Mouse (Mus musculus) midbrain, embryonic 11.5 days (tissue): ENCODE data around the gene Meis1. TPM values are rescaled to one million over a fixed set of nuclear protein-coding genes. Genes with fewer than 3 reads are reported as not detected.

ENCODE experiments used
- ATAC-seq: fragments of 200-750 bp; cut with Nextera tagmentation; 2 replicates; pipeline ENCODE4 v1.8.0; 2017; ENCODE audit warnings: moderate TSS enrichment, moderate library complexity; ENCODE audit not compliant: low FRiP score
- DNase-seq: peaks from one replicate; pipeline ENCODE4 v3.0.0; 2015; ENCODE audit warnings: low spot score; ENCODE audit errors: missing footprints
- H3K27ac ChIP-seq: fragments of 300-500 bp; sonication (generic); 2 replicates; pipeline ENCODE4 v1.5.1; 2014; ENCODE audit warnings: low read depth, low read length
- H3K27me3 ChIP-seq: fragments of 300-500 bp; sonication (generic); 2 replicates; pipeline ENCODE4 v1.6.1; 2014; ENCODE audit warnings: mild to moderate bottlenecking, low read length, moderate library complexity, mixed read lengths; ENCODE audit not compliant: control insufficient read depth, insufficient read depth
- H3K36me3 ChIP-seq: fragments of 300-500 bp; sonication (generic); 2 replicates; pipeline ENCODE4 v1.6.1; 2014; ENCODE audit warnings: mild to moderate bottlenecking, low read length, moderate library complexity, mixed read lengths; ENCODE audit not compliant: control insufficient read depth, insufficient read depth
- H3K4me1 ChIP-seq: fragments of 300-500 bp; sonication (generic); 2 replicates; pipeline ENCODE4 v1.6.1; 2014; ENCODE audit warnings: low read length; ENCODE audit not compliant: control insufficient read depth, insufficient read depth
- H3K4me2 ChIP-seq: fragments of 300-500 bp; sonication (generic); 2 replicates; pipeline ENCODE4 v1.6.1; 2014; ENCODE audit warnings: mild to moderate bottlenecking, moderate library complexity
- H3K4me3 ChIP-seq: fragments of 300-500 bp; sonication (generic); 2 replicates; pipeline ENCODE4 v1.5.1; 2014; ENCODE audit warnings: low read depth, low read length
- H3K9ac ChIP-seq: fragments of 300-500 bp; sonication (generic); 2 replicates; pipeline ENCODE4 v1.6.1; 2014; ENCODE audit warnings: low read length
- H3K9me3 ChIP-seq: fragments of 300-500 bp; sonication (generic); 2 replicates; pipeline ENCODE4 v1.6.1; 2016; ENCODE audit warnings: low read length; ENCODE audit not compliant: control insufficient read depth
- WGBS: fragments of 180-500 bp; shearing (Covaris S2); extraction: QIAGEN DNeasy Blood & Tissue Kit; methylation state at CpG from one replicate; pipeline ENCODE4 v1.1.7; 2014; 5-methylcytosine and 5-hydroxymethylcytosine counted together
- polyA plus RNA-seq: library from polyadenylated mRNA; unstranded; fragments of >200 nt; fragmentation: Nextera tagmentation; extraction: Ambion mirVana; gene quantifications from 2 replicates; pipeline ENCODE4 v1.2.1, GENCODE M21; 2014

The Meis1 gene
- polyA plus RNA-seq: 39.4 and 39.6 TPM in 2 replicates

- Histone ChIP-seq H3K4me2 (peak within 1 kb of the TSS; percentile 95), H3K4me1 (peaks cover 31% of the 10 kb centered on the region), H3K27ac (peak within 1 kb of the TSS; percentile 98), H3K4me3 (peak within 1 kb of the TSS; percentile 66), H3K27me3 (peaks cover 3% of the 10 kb centered on the region; the same call in 1 of the 2 replicates), H3K9me3 (no peaks in the 10 kb centered on the region), H3K9ac (peak within 1 kb of the TSS; percentile 99), H3K36me3 (no peaks in the 10 kb centered on the region)
- DNase-seq (peak; percentile 99), ATAC-seq (peak; percentile 88)
- WGBS: under 1% methylated on average over 29 of the region's 29 CpGs
These were observed at the start of gene Meis1 for GRCm38 (mm10) chr11:19018489-19019203. Meis1 (minus strand) TSS chr11:19018985.

GRCm38 (mm10) chr11:19067334-19067733 lies 48.5 kb upstream of the Meis1 start:
- Histone ChIP-seq H3K36me3 (no peaks in the 10 kb centered on the region), H3K9me3 (no peaks in the 10 kb centered on the region), H3K27ac (no peak overlapping the region), H3K9ac (no peak overlapping the region), H3K4me3 (no peak overlapping the region), H3K27me3 (no peaks in the 10 kb centered on the region), H3K4me1 (no peaks in the 10 kb centered on the region), H3K4me2 (no peak overlapping the region)
- WGBS: 84% methylated on average over 5 of the region's 5 CpGs
- ATAC-seq (no peak), DNase-seq (no peak)

- no peak for DNase-seq
- Histone ChIP-seq H3K9me3 (no peaks in the 10 kb centered on the region), H3K4me1 (no peaks in the 10 kb centered on the region), H3K9ac (no peak overlapping the region), H3K4me3 (no peak overlapping the region), H3K27me3 (no peaks in the 10 kb centered on the region), H3K27ac (no peak overlapping the region), H3K4me2 (no peak overlapping the region), H3K36me3 (no peaks in the 10 kb centered on the region)
- WGBS: 68% methylated on average over 7 of the region's 7 CpGs
- ATAC-seq: no peak
These were observed 30.5 kb upstream of the Meis1 start for GRCm38 (mm10) chr11:19049276-19049675.

- Histone ChIP-seq H3K9me3 (no peaks in the 10 kb centered on the region), H3K9ac (no peak overlapping the region), H3K4me2 (no peak overlapping the region), H3K27ac (no peak overlapping the region), H3K4me1 (no peaks in the 10 kb centered on the region), H3K4me3 (no peak overlapping the region), H3K27me3 (no peaks in the 10 kb centered on the region), H3K36me3 (no peaks in the 10 kb centered on the region)
- 93% methylated on average over 10 of the region's 10 CpGs for WGBS
- no peak for ATAC-seq
- no peak for DNase-seq
These were observed 17.9 kb upstream of the Meis1 start for GRCm38 (mm10) chr11:19036595-19037166.

- H3K36me3 ChIP-seq: no peaks in the 10 kb centered on the region
- peak overlapping the region; percentile 75 for H3K9ac ChIP-seq
- peaks cover 10% of the 10 kb centered on the region for H3K27me3 ChIP-seq
- peak overlapping the region; percentile 92 for H3K4me2 ChIP-seq
- no peaks in the 10 kb centered on the region for H3K9me3 ChIP-seq
- ATAC-seq (peak; percentile 89), DNase-seq (peak; percentile 97)
- no peak overlapping the region; the same call in 1 of the 2 replicates for H3K27ac ChIP-seq
- WGBS: under 1% methylated on average over 57 of the region's 58 CpGs
- peak overlapping the region; percentile 41 for H3K4me3 ChIP-seq
- H3K4me1 ChIP-seq: peaks cover 19% of the 10 kb centered on the region
These were observed 8.1 kb upstream of the Meis1 start for GRCm38 (mm10) chr11:19026581-19027561.

GRCm38 (mm10) chr11:19025976-19026520 lies 7.3 kb upstream of the Meis1 start:
- no peak overlapping the region for H3K27ac ChIP-seq
- H3K36me3 ChIP-seq: no peaks in the 10 kb centered on the region
- H3K27me3 ChIP-seq: peaks cover 10% of the 10 kb centered on the region
- H3K4me2 ChIP-seq: peak overlapping the region; percentile 92
- ATAC-seq (no peak), DNase-seq (peak; percentile 87)
- H3K4me1 ChIP-seq: peaks cover 24% of the 10 kb centered on the region
- H3K9me3 ChIP-seq: no peaks in the 10 kb centered on the region
- H3K4me3 ChIP-seq: peak overlapping the region; percentile 41
- peak overlapping the region; percentile 75 for H3K9ac ChIP-seq
- WGBS: 3% methylated on average over 11 of the region's 11 CpGs

- Histone ChIP-seq H3K4me3 (no peak overlapping the region), H3K27ac (no peak overlapping the region), H3K4me1 (peaks cover 28% of the 10 kb centered on the region), H3K4me2 (no peak overlapping the region), H3K27me3 (peaks cover 10% of the 10 kb centered on the region), H3K9ac (no peak overlapping the region), H3K36me3 (no peaks in the 10 kb centered on the region), H3K9me3 (no peaks in the 10 kb centered on the region)
- 35% methylated on average over 8 of the region's 8 CpGs for WGBS
- ATAC-seq (no peak), DNase-seq (peak; percentile 93)
These were observed 5.9 kb upstream of the Meis1 start for GRCm38 (mm10) chr11:19024496-19025265.

GRCm38 (mm10) chr11:19023356-19023755 lies 4.6 kb upstream of the Meis1 start:
- ATAC-seq: no peak
- 11% methylated on average over 5 of the region's 5 CpGs for WGBS
- H3K4me1 ChIP-seq: peaks cover 28% of the 10 kb centered on the region
- H3K36me3 ChIP-seq: no peaks in the 10 kb centered on the region
- no peaks in the 10 kb centered on the region for H3K9me3 ChIP-seq
- peak; percentile 81 for DNase-seq
- no peak overlapping the region for H3K4me2 ChIP-seq
- no peak overlapping the region for H3K4me3 ChIP-seq
- no peak overlapping the region for H3K27ac ChIP-seq
- H3K27me3 ChIP-seq: peaks cover 10% of the 10 kb centered on the region
- no peak overlapping the region for H3K9ac ChIP-seq
